Mouse (Mus musculus): ENCODE data around the gene Dhx37. TPM values are rescaled to one million over a fixed set of nuclear protein-coding genes. Genes with fewer than 3 reads are reported as not detected.
"Not testable (repeated sequence)": the region's sequence is repeated elsewhere in the genome, so short reads cannot be mapped to it uniquely, and the experiment has no call there.

Gene Dhx37
- total RNA-seq, 4 experiments from 2014 or later = 11.8 to 14.2 (median 12.6) TPM

DNA sequence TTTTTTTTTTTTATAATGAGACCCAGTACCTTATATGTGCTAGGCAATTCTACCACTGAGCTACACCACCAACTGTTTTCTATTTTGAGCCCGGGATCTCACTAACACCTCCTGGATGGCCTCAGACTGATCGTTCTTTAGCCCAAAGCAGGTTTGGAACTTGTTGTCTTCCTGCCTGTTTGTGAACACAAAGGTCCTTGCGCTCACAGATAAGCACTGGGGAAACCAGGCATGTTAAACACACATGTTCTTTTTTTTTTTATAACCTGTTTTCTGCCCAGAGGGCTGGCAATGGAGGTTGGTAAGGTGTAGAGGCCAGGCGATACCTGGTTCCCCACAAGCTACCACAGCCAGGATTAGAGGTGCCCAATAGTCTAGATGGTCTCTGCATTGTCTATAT is 14.7 kb upstream of the Dhx37 start:
- DNase-seq (ENCODE audit: low spot score) = no peak

DNA sequence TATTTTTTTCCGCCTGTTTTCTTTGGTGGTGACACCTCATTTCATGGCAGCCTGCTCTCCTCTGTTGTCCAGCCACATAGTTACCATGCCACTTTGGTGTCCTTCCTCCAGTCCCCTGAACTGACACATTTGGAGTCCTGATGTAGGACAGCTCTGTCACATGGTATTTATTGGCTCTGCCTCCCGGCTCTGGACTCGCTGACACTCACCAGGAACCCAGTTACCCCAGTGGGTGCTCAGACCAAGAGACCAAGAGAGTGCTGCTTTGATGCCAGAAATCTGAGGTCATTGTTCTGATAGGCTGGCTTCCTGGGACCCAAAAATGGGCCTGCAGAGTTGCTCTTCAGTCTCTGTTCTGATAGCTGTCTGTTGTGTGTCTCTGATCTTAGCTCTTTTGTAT is 14.1 kb upstream of the Dhx37 start:
- peak; percentile 63 for DNase-seq (ENCODE audit: low spot score)

DNA sequence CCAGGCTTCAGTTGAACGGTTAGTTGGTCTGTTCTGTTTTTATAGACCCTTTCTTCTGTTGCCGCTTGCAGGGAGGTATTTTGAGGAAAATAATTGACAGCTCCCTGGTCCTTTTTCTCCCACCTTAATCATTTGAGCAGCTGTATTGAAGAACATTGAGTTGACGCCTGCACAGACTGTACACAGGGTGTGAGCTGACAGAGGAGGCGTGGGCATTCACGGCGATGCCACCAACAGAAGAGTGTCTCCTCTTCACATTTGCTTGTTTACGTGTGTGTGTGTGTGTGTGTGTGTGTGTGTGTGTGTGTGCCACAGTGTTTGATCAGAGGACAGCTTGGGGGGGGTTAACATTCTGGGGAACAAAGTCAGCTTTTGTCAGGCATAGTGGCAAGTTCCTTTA is 12.4 kb upstream of the Dhx37 start:
- DNase-seq (ENCODE audit: low spot score) = no peak

DNA sequence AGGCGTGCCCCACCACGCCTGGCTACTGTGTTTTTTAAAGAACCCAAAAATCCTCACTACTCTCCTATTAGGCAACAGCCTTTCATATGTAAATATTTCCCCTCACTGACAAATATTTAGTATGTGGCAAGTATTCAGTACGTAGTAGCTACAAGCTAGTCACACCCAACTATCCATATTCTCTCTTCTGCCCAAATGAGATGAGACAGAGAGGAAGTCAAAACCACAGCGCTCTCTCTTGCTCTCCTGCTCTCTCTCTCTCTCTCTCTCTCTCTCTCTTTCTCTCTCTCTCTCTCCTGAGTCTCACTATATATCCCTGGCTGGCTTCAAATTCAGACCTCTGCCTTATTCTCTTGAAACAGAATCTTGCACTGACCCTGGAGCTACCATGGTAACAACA is 10.6 kb upstream of the Dhx37 start:
- DNase-seq (ENCODE audit: low spot score) = no peak

DNA sequence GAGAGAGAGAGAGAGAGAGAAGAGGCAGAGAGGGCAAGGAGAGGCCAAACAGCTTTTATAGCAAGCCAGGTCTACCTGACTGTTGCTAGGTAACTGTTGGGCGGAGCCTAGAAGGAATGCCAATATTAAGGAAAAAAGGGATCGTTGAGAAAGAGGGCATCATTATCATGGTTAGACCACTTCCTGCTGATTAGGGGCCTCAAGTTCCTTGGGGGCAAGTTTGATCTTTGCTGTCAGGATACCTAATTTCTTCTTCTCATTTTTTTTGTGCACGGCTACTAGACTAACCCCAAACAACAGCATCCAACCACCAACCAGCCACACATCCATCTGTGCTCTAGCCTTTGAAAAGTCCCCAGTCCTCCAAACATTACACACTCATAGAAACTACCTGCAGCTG is 10.0 kb upstream of the Dhx37 start:
- no peak for DNase-seq (ENCODE audit: low spot score)

DNA sequence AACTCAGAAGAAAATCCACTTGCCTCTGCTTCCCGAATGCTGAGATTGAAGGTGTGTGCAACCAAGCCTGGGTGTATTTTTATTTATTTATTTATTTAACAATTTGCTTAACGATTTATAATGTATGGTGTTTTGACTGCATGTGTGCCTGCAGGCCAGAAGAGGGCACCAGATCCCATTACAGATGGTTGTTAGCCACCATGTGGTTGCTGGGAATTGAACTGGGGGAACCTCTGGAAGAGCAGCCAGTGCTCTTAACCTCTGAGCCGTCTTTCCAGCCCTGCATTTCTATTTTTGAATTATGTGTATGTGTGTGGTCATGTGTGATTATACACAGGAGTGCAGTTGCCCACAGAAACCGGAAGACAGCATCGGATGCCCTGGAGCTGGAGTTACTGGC is 9.4 kb upstream of the Dhx37 start:
- DNase-seq (ENCODE audit: low spot score) = no peak

DNA sequence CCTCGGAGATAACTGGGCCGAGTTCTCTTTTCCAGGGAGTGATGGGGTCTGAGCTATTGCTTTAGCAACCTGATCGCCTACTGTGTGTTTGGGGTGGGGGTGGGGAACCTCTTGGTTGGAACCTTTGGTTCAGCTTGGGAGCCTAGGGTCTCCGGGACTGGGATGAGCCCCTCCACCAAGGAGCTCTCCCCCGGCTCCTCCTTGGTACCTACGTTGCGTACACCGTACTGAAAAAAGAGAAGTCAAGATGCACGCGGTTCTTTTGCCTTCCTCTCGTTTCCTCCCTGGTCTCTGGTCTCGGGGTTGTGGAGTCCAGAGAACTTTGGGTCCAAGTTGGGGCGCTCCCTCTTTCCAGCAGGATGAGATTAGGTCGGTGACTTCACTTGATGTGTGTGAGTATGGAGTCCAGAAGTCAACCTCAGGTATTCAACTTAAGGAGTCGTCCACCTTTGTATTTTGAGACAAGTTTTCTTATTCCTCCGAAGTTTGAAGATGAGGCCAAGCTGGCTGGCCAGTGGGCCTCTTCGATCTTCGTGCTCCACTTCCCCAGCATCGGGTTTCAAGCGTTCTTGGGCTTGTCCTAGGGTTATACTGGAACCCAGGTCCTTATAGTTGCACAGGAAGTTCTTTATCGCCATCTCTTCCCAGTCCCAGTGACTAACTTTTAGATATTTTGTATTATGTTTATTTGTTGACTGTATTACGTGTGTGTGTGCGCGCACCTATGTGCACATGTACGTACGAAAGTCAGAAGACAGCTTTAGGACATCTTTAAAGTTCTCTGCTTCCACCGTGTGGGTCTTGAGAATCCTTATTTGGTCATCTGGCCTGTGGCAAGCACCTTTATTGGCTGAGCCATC is 8.4 kb upstream of the Dhx37 start:
- DNase-seq (ENCODE audit: low spot score) = no peak

DNA sequence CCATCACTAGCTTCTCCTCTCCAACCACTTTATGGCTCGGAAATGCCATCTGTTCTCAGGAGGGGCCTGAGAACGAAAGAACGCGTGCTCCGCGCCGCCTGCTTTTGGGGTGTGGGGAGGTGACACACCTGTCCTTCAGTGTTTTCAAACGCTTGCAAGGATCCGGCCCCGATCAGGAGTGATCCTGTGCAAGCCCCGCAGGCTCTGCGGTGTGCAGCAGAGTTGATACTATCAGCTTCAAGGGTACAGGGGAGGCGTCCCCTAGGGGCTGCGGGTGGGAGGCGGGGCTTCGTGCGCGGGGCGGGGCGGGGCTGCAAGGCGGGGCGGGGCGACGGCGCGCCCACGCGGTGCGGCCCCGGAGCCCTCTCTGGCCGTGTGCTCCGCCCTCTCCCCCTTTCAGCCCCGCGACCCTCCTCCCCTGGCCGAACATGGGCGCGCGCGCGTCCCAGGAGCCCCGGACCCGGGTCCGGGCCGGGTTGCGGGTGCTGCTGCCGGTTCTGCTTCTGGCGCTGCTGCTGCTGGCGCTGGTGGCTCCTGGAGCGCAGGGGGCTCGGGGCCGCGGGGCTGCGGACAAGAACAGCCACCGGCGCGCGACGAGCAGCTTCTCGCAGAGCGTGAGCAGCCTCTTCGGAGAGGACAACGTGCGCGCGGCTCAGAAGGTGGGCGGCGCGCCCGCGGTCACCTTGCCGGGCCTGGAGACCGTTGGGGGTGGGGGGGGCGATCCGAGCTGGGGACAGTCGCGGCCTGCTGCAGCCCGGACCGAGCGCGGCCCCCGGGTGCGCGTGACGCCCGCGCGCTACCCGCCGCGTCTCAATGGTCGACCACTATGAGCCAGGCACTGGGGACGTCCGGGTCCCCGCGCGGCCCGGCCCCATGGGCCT is 7.6 kb upstream of the Dhx37 start, which contains the start of gene Bri3bp:
Bri3bp (plus strand) TSS at position 335 of the 881 bp plus-strand sequence.
- DNase-seq (ENCODE audit: low spot score) = peak; percentile 36

DNA sequence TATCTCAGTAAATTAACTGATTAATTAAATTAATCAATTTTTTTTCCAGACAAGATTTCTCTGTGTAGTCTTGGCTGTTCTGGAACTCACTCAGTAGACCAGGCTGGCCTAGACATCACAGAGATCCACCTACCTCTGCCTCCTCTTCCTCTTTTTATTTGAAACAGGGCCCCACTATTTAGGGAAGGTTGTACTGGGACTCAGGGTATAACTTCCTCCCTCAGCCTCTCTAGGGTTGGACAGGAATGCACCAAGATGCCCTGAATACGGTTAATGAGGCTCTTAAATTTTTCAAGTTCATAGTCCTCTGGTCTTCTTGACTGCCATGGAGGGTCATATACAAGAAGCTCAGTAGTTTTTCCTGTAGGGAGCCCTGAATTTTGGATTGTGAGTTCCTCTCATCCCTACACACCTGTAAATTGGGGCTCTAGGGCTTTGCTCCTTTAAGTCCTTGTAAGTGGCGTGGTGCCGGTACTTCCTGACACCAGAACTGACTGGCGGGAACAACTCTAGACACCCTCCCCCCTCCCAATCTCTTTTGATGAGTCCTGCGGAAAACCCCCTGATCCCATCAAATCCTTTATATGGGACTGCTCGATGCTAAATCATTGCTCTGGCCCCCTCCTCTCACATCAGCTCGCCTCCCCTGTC is 6.8 kb upstream of the Dhx37 start:
- DNase-seq (ENCODE audit: low spot score) = no peak

DNA sequence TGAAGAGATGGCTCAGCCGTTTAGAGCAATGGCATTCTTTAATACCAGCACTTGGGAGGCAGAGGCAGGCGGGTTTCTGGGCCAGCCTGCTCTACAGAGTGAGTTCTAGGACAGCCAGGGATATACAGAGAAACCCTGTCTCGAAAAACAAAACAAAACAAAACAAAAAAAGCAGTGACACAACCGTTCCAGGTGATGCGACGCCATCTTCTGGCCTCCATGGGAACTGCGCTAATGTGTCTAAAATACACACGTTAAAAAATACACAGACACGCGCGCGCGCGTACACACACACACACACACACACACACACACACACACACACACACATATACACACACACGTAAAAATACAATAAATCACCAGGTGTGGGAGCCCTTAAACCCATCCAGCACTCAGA is 426 bp upstream of the Dhx37 start:
- not testable (repeated sequence) for DNase-seq (ENCODE audit: low spot score)

DNA sequence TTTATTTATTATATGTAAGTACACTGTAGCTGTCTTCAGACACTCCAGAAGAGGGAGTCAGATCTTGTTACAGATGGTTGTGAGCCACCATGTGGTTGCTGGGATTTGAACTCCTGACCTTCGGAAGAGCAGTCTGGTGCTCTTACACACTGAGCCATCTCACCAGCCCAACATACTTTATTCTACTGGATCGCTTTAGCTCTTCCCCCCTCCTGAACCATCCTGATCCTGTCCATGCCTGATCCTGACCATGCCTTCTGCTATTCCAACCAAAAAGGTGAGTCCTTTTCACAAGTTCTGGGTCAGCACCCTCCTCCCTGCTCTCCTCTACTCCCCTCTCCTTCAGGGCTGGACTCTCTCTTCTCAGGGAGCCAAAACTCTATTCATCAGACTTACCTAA is 1.6 kb downstream of the Dhx37 start:
- DNase-seq (ENCODE audit: low spot score) = not testable (repeated sequence)

DNA sequence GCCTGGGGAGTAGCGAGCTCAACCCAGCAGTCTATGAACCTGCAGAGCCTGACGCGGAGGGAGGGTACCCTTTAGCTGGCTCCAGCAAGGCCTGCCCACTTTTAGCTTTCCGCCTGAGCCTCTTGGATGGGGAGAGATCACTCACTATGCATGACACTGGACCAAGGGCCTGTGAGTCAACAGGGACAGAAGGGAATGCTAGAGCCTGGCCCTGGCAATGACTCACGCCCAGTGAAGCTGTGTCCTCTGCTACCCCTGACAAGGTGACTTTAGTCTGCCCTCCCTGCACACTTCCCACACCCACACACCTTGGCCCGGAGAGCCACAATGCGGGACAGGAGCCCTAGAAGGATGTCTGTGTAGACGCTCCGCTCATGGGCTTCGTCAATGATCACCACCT is 7.6 kb downstream of the Dhx37 start:
- no peak for DNase-seq (ENCODE audit: low spot score)

DNA sequence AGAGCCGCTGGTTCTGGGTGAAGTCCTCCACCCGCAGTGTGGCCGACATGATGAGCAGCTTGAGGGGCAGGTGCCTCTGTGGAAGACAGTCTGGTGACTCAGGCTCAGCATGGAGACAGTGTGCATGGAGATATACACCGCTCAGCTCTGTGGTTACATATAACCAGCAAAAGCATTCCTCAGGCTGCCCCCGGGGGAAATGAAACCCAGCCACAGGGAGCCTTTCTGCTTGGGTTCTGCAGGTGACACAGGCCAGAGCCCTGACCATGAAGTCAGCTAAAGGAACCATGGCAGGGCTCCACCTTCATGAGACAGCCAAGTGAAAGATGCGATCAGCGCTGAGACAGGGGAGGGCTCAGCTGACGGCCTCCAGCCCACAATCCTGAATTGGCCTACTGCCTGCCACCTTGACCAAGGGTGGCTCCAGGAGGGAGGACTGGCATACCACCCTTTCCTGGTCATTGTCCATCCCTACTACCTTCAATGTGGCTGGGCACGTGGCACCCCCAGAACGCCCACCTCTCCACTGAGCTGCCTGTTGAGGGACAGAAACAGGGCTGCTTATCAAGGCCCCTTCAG is 8.1 kb downstream of the Dhx37 start:
- DNase-seq (ENCODE audit: low spot score) = no peak

DNA sequence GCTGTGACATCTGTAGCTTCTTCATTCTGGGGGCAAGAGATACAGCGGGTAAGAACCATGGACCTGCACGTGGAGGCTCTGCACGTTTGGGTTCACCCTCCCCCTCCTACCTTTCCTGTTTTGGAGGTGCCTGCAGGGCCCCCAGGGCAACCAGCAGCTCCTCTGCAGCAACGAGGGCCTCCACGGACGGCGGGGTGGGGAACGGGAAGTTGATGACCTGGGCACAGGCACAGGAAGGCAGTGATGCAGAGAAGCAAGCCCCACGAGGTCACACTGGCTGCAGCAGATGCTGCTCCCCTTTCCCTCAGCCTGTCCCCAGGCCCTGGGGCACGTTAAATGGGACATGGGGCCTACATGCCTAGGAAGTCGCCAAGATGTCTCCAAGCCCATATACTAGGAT is 14.8 kb downstream of the Dhx37 start:
- no peak for DNase-seq (ENCODE audit: low spot score)

DNA sequence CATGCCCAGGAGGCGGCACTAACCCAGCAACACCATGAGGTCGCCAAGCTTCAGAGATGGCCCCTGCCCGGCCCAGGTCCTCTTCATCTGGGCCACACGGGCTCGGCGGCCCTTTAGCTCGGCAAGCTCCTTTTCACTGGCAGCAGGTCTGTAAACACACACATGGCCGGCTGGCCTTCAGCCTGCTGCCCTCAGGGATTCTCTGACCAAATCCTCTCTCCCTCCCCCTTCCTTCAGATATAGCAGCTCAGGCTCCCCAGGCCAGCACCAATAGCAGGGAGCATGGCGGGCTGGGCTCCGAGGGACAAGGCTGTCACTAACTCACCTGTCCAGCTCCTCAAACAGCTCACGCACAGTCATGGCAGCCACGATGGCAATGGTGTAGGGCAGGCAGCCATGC is 15.3 kb downstream of the Dhx37 start:
- DNase-seq (ENCODE audit: low spot score) = no peak

DNA sequence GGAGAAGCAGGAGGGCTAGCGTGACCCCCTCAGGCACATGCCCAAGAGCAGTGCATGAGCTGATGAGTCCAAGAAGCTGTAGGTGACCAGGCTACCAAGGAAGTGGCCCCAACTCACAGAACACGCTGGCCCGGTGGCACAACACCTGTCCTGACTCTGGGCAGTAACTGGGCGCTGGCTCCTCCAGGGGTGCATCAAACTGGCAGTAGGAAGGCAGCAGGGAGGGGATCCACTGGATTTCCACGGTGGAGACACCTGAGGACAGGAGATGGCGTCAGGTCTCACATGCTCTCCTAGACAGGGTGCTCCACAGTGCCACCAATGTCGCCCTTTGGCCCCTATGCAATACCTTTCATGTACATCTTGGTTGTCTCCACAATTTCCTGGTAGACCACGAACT is 17.7 kb downstream of the Dhx37 start:
- DNase-seq (ENCODE audit: low spot score) = no peak

DNA sequence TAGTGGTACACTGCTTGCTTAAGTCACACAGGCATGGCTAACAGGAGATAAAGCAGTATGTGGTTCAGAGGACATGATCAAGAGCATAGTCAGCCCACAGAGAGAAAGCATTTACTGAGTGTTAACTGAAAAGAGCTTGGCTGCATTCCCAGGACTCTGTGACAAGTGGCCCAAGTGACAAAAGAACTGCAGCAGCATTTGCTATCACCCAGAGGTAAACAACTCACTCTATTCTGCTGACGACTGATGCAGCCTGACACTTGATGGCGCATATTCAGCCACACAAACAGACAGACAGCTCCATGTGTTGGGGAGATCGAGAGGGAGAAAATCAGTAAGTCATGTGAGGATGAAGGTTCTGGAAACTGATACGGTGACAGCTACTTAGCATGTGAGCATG is 20.2 kb downstream of the Dhx37 start:
- peak; percentile 33 for DNase-seq (ENCODE audit: low spot score)

DNA sequence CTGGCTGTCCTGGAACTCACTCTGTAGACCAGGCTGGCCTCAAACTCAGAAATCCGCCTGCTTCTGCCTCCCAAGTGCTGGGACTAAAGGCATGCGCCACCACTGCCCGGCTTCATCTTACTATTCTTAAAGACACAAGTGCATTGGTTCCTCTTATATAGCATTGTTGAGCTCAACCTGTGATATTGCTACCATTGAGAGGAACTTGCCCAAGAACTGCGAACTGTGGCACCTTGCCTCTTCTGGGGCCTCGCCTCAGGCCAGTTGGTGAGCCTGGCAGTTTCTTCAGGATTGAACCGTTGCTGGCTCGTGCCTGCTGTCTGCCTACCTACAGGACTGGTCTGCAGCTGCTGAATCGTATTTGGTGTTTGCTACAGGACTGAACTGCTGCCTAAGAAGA is 21.4 kb downstream of the Dhx37 start:
- DNase-seq (ENCODE audit: low spot score) = not testable (repeated sequence)

DNA sequence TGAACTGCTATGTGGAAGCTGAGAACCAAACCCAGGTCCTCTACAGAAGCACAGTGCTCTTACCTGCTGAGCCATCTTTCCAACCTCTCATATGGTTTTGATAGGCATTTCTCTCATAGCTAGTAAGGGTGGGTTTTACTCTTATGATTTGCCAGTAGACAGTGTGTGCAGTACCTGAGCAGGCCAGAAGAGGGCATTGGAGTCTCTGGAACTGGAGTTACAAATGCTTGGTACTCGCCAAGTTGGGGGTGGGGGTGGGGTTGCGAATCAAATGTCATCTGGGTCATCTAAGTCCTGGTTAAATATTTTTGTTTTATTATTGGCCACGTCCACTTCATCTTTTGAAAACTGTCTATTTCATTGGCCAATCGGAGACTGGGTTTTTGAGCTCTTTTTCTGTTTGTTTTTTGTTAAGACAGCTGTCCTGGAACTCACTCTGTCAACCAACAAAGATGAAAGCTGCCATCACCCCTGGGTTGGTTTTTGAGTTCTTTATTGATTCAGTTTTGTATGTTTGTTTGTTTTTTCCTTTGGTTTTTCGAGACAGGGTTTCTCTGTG is 21.9 kb downstream of the Dhx37 start:
- peak; percentile 55 for DNase-seq (ENCODE audit: low spot score)

DNA sequence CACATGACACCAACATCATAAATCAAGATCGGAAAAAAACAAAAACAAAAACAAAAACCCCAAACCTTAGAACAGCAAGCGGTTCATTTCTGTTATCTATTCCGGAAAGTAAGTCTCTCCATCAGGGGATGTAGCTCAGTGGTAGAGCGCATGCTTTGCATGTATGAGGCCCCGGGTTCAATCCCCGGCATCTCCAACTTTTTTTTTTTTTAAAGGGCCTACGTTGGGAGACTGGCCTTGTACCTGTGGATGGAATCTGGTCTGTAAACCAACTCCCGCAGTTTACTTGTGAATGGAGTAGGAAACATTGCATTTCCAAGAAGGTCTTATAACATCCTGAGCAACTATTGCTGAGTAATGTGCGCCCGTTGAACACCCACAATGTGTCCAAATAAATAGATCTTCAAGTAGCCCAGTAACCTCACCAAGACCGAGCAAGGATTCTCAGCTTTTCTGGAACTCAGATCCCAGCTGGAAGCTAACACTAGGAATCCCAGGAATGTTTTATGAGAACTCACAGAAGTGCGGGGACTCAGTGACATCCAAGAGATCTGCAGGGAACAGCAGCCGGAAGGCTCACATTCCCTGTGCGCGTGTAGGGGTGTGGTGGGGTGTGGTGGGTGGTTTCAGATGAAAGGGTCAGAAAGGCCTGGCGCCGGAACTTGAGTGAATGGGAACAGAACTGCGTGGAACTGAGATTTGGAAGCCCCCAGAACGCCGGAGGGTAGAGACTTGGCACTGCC is 24.4 kb downstream of the Dhx37 start:
- no peak for DNase-seq (ENCODE audit: low spot score)

DNA sequence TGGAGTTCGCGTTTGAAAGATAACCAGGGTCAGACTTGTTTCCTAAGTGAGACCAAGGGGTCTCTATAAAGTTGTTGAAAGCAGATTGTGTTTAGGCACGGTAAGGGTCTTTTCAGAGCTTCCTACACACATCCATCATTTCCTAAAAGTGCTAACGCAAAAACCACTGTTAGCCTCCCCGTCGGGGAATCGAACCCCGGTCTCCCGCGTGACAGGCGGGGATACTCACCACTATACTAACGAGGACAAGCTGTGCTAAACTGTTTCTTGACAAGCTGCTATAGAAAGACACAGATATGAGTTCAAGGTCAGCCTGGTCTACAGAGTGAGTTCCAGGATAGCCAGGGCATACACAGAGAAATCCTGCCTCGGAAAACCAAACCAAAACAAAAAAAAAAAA is 25.1 kb downstream of the Dhx37 start:
- peak; percentile 87 for DNase-seq (ENCODE audit: low spot score)
